Mouse (Mus musculus): ENCODE results near the gene Atmin. TPM values are rescaled to one million over a fixed set of nuclear protein-coding genes. Genes with fewer than 3 reads are reported as not detected.

Atmin gene
- polyA plus RNA-seq (2014; fragmentation: Nextera tagmentation; extraction: Ambion mirVana), result 26.2 and 28.3 TPM in 2 replicates

DNA sequence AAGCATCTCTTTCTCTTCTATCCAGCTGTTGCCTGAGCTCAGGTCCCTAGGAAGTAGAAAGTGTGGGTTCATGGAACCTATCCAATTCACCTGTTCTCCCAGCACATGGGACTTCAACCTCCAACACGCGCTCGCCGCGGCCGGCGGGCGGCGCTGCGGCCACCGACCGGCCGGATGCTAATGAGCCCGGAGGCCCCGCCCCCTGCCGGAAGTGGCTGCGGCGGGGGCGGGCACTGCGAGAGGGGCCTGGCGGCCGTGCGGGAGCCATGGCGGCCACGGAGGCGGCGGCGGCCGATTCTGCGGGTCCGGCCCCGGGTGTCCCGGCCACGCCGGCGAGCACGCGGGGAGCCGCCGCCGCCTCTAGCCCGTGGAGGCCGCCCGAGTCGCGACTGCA, at the start of gene Atmin:
Gene Atmin (plus strand): TSS at position 233 of the 394 bp plus-strand sequence.
- no peaks in the 10 kb centered on the region for H3K27me3 ChIP-seq (ENCODE audit: control insufficient read depth, insufficient read depth, low read length)
- H3K9ac ChIP-seq, result peak within 1 kb of the TSS; percentile 96
- no peaks in the 10 kb centered on the region for H3K9me3 ChIP-seq (ENCODE audit: control insufficient read depth, low read length)
- peak within 1 kb of the TSS; percentile 80 for H3K27ac ChIP-seq
- WGBS, result under 1% methylated on average over 46 of the region's 46 CpGs
- H3K36me3 ChIP-seq (replicated peaks; ENCODE audit: control insufficient read depth, insufficient read depth), result no peaks in the 10 kb centered on the region
- H3K4me1 ChIP-seq (replicated peaks; ENCODE audit: control insufficient read depth, insufficient read depth, low read length), result peaks cover 14% of the 10 kb centered on the region
- peak within 1 kb of the TSS; percentile 99 for H3K4me3 ChIP-seq (replicated peaks; ENCODE audit: low read length)
- H3K4me2 ChIP-seq (replicated peaks), result peak within 1 kb of the TSS; percentile 96
- DNase-seq (ENCODE audit: low spot score) (peak; percentile 93), ATAC-seq (ENCODE audit: low FRiP score) (peak; percentile 90)

DNA sequence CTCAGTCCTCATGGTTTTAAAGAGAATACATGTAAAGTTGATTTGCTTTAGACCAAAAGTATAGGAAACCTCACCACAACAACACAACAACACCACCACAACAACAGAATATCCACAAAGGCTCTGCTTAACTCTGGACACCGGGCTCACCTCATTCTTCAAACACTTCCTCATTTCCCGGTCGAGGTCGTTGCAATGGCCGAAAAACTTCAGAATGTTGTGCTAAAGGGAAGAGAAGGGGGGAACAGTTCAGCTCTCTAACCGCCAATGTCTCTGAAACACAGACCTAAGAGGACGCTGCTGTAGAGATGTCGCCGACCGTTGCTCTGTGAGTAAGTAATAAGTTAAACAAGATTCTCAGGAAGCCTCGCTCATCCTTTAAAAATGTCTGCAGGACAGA, 49.3 kb upstream of the Atmin start:
- no peak for DNase-seq (ENCODE audit: low spot score)

DNA sequence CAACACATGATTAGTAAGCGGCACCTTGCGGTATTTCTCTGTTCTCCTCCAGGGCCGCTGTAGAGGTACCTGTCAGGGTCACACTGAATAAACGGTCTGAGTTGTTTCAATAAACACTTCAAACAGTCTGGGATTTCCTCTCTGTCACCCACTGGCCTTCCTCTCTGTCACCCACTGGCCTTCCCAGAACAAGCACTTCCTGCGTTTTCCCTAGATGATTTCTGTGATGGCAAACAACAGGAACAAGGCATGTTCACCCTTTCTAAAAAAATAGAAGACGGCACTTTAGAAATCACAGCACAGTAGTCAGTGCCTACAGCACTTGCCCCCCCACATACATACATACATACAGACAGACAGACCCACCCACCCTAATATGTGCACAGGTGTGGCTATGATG, 47.7 kb upstream of the Atmin start:
- no peaks in the 10 kb centered on the region for H3K27me3 ChIP-seq (ENCODE audit: control insufficient read depth, insufficient read depth, low read length)
- 88% methylated on average over 6 of the region's 6 CpGs for WGBS
- no peak overlapping the region for H3K4me2 ChIP-seq (replicated peaks)
- H3K9ac ChIP-seq, result no peak overlapping the region
- H3K27ac ChIP-seq, result no peak overlapping the region
- no peak for ATAC-seq (ENCODE audit: low FRiP score)
- DNase-seq (ENCODE audit: low spot score), result no peak
- no peak overlapping the region for H3K4me3 ChIP-seq (replicated peaks; ENCODE audit: low read length)
- H3K36me3 ChIP-seq (replicated peaks; ENCODE audit: control insufficient read depth, insufficient read depth), result no peaks in the 10 kb centered on the region
- 0 out of 2 replicates have a peak, but pooled peaks cover 3% of the 10 kb centered on the region for H3K9me3 ChIP-seq (ENCODE audit: control insufficient read depth, low read length)
- H3K4me1 ChIP-seq (replicated peaks; ENCODE audit: control insufficient read depth, insufficient read depth, low read length), result no peaks in the 10 kb centered on the region

More for the DNA sequence above, 49.3 kb upstream of the Atmin start:
- Histone ChIP-seq H3K4me2 (replicated peaks) (no peak overlapping the region), H3K27me3 (ENCODE audit: control insufficient read depth, insufficient read depth, low read length) (no peaks in the 10 kb centered on the region), H3K9ac (no peak overlapping the region), H3K9me3 (ENCODE audit: control insufficient read depth, low read length) (0 out of 2 replicates have a peak, but pooled peaks cover 3% of the 10 kb centered on the region), H3K36me3 (replicated peaks; ENCODE audit: control insufficient read depth, insufficient read depth) (0 out of 2 replicates have a peak, but pooled peaks cover 6% of the 10 kb centered on the region), H3K4me1 (replicated peaks; ENCODE audit: control insufficient read depth, insufficient read depth, low read length) (no peaks in the 10 kb centered on the region), H3K4me3 (replicated peaks; ENCODE audit: low read length) (no peak overlapping the region), H3K27ac (no peak overlapping the region)
- WGBS, result 90% methylated on average over 11 of the region's 11 CpGs
- ATAC-seq (ENCODE audit: low FRiP score), result no peak

DNA sequence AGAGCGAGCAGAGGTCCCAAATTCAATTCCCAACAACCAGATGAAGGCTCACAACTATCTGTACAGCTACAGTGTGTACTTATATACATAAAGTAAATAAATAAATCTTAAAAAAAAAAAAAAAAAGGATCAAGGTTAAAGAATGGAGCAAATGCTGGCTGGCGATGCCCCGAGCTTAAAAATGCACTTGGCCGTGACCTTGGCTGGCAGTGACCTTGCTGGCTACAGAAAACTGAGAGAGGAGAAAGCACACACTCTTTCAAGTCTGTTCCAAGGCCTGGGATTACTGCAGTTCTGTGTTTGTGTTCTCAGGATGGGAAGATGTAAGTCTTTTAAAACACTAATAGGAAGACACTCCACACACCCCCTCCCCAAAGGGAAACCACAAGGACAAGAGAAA, 38.5 kb upstream of the Atmin start:
- Histone ChIP-seq H3K4me2 (replicated peaks) (no peak overlapping the region), H3K9me3 (ENCODE audit: control insufficient read depth, low read length) (no peaks in the 10 kb centered on the region), H3K9ac (no peak overlapping the region), H3K27me3 (ENCODE audit: control insufficient read depth, insufficient read depth, low read length) (no peaks in the 10 kb centered on the region), H3K4me1 (replicated peaks; ENCODE audit: control insufficient read depth, insufficient read depth, low read length) (no peaks in the 10 kb centered on the region), H3K36me3 (replicated peaks; ENCODE audit: control insufficient read depth, insufficient read depth) (0 out of 2 replicates have a peak, but pooled peaks cover 5% of the 10 kb centered on the region), H3K27ac (no peak overlapping the region), H3K4me3 (replicated peaks; ENCODE audit: low read length) (no peak overlapping the region)
- WGBS, result 92% methylated on average over 4 of the region's 4 CpGs
- DNase-seq (ENCODE audit: low spot score) (no peak), ATAC-seq (ENCODE audit: low FRiP score) (no peak)

DNA sequence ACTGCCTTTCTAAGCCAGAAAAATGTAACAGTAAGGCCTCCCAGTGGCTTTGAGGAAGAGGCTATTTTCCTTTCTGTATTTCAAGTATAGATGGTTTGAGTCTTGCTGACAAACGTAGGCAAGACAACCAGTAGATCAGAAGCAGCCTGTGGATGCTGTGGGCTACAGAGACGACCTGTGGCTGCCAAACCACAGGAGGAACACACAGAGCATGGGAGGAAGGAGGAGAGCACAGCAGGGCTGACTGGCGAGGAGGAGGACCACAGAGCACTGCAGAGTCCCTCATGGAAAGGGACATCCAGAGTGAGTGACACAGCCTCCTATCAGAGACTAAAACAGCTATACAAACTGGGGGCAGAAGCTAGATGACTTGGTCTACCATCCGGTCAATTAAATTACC, 37.9 kb upstream of the Atmin start:
- H3K27ac ChIP-seq, result no peak overlapping the region
- H3K36me3 ChIP-seq (replicated peaks; ENCODE audit: control insufficient read depth, insufficient read depth), result peaks cover 5% of the 10 kb centered on the region; the same call in 1 of the 2 replicates
- no peak overlapping the region for H3K9ac ChIP-seq
- H3K27me3 ChIP-seq (ENCODE audit: control insufficient read depth, insufficient read depth, low read length), result no peaks in the 10 kb centered on the region
- no peaks in the 10 kb centered on the region for H3K9me3 ChIP-seq (ENCODE audit: control insufficient read depth, low read length)
- ATAC-seq (ENCODE audit: low FRiP score) (no peak), DNase-seq (ENCODE audit: low spot score) (no peak)
- no peaks in the 10 kb centered on the region for H3K4me1 ChIP-seq (replicated peaks; ENCODE audit: control insufficient read depth, insufficient read depth, low read length)
- H3K4me2 ChIP-seq (replicated peaks), result no peak overlapping the region
- no peak overlapping the region for H3K4me3 ChIP-seq (replicated peaks; ENCODE audit: low read length)
- 86% methylated on average over 4 of the region's 4 CpGs for WGBS

DNA sequence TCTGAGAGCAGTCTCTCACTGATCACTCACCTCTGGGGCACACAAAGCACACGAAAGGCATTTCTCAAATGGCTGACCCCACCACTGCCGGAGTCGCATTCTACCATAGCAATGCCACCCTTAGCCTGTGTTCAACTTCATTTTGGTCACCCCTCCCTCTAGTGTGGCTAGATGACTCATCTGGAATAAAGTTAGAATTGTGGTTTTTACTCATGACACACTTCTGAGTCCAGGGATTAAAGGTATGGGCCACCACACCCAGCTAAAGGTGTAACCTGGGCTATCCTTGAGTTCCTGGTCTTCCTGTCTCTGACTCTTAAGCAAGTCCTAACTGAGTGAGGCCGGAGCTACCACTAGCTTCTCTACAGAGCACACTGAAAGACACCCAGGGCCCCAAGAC, 37.4 kb upstream of the Atmin start:
- Histone ChIP-seq H3K4me1 (replicated peaks; ENCODE audit: control insufficient read depth, insufficient read depth, low read length) (no peaks in the 10 kb centered on the region), H3K36me3 (replicated peaks; ENCODE audit: control insufficient read depth, insufficient read depth) (peaks cover 7% of the 10 kb centered on the region; the same call in 1 of the 2 replicates), H3K9ac (no peak overlapping the region), H3K9me3 (ENCODE audit: control insufficient read depth, low read length) (no peaks in the 10 kb centered on the region), H3K4me3 (replicated peaks; ENCODE audit: low read length) (no peak overlapping the region), H3K27me3 (ENCODE audit: control insufficient read depth, insufficient read depth, low read length) (no peaks in the 10 kb centered on the region), H3K4me2 (replicated peaks) (no peak overlapping the region), H3K27ac (no peak overlapping the region)
- WGBS, result 97% methylated on average over 4 of the region's 4 CpGs
- DNase-seq (ENCODE audit: low spot score), result no peak
- ATAC-seq (ENCODE audit: low FRiP score), result no peak

DNA sequence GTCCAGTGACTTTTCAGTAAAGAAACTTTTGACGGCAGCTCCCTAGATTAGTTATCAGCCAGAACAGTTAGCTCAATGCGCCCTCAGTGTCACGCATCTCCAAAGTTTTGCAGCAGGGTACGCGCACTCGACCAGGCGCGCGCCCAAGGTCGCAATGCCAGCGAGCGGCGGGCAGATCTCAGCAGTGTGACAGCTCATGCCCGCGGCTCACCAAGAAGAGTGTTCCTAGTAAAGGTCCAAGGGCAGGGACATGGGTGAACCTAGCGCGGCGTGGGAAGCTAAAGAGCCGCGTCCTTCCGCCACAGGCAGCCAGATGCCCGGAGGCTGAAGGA, 22.2 kb upstream of the Atmin start:
- H3K27ac ChIP-seq, result peak overlapping the region; percentile 66
- H3K27me3 ChIP-seq (ENCODE audit: control insufficient read depth, insufficient read depth, low read length), result no peaks in the 10 kb centered on the region
- 0 out of 2 replicates have a peak, but pooled peaks cover 8% of the 10 kb centered on the region for H3K4me1 ChIP-seq (replicated peaks; ENCODE audit: control insufficient read depth, insufficient read depth, low read length)
- no peaks in the 10 kb centered on the region for H3K9me3 ChIP-seq (ENCODE audit: control insufficient read depth, low read length)
- H3K4me2 ChIP-seq (replicated peaks), result peak overlapping the region; percentile 61
- WGBS, result under 1% methylated on average over 22 of the region's 22 CpGs
- ATAC-seq (ENCODE audit: low FRiP score) (peak; percentile 56), DNase-seq (ENCODE audit: low spot score) (no peak)
- H3K9ac ChIP-seq, result peak overlapping the region; percentile 64
- H3K36me3 ChIP-seq (replicated peaks; ENCODE audit: control insufficient read depth, insufficient read depth), result no peaks in the 10 kb centered on the region
- peak overlapping the region; percentile 58 for H3K4me3 ChIP-seq (replicated peaks; ENCODE audit: low read length)

DNA sequence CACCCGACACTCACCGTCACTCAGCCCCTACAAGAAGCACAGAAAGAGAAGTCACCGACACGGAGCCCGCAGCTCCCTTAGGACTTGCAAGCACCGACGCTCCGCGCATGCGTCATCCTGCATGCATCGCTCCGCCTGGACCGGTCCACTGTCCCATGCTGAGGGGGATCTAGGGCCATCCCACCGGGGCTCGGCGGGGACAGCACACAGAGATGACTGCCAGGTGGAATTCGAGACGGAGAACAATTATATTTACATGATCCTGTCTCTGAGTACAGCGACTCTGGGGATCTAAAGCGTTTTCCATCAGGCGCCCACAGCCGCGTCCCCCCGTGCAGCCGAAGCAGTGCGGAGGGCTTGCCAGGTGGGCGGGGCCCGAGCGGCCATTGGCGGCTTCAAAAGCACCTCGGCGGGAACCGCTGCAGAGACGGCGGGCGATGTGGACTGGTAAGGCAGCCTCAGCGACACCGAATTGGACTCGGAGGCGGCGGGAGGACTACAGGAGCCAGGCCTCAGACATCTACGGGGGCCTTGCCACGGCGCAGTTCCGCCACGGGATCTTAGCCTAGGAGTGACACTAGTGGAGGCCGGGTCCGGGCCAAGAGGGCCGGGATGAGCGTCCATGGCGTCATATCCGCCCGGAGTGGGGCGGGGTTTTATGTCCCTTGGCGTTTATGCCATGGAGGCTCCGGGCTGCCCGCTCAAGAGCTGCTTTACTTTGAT, 21.7 kb upstream of the Atmin start, which contains the start of the genes Cmc2 and Cenpn:
Gene Cmc2 (minus strand): TSS at position 119 of the 723 bp plus-strand sequence.
Gene Cenpn (plus strand): TSS at position 394 of the 723 bp plus-strand sequence.
- Histone ChIP-seq H3K9me3 (ENCODE audit: control insufficient read depth, low read length) (no peaks in the 10 kb centered on the region), H3K4me2 (replicated peaks) (peak within 1 kb of the TSS; percentile 61), H3K27me3 (ENCODE audit: control insufficient read depth, insufficient read depth, low read length) (no peaks in the 10 kb centered on the region), H3K9ac (peak within 1 kb of the TSS; percentile 64), H3K4me3 (replicated peaks; ENCODE audit: low read length) (peak within 1 kb of the TSS; percentile 58), H3K36me3 (replicated peaks; ENCODE audit: control insufficient read depth, insufficient read depth) (no peaks in the 10 kb centered on the region), H3K27ac (peak within 1 kb of the TSS; percentile 66), H3K4me1 (replicated peaks; ENCODE audit: control insufficient read depth, insufficient read depth, low read length) (0 out of 2 replicates have a peak, but pooled peaks cover 8% of the 10 kb centered on the region)
- 1% methylated on average over 57 of the region's 57 CpGs for WGBS
- DNase-seq (ENCODE audit: low spot score) (peak; percentile 96), ATAC-seq (ENCODE audit: low FRiP score) (peak; percentile 95)

DNA sequence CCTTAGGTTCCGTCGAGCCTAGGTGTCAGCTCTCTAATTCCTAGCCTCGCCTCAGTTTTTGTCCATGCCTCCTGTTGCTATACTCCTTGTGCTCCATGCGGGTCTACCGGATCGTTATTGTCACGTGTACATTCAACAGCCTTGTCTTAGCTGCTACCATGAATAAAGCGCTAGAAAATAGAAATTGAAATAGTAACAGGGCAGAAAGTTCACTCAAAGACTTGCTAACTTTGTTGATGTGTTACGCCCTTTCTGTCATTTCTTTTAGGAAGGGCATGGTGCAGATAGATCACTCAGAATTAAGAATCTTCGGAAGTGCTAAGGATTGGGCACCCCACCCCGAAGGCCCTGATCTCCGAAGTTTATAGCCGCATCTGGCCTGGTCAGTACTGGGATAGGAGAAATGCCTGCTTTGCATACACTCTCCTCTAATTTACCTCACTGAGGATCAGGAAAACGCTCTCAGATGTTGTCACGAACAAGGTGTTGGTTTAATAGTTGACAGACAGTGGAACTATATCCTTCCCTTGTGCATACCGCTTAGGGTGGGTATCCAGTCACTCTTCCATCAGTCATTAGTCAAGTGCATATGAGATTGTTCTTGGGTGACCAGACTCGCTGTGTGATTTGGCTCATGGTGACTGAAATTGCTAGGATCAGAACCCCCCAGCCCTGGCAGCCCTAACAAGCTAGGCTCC, 21.0 kb upstream of the Atmin start:
- H3K27ac ChIP-seq, result no peak overlapping the region
- no peaks in the 10 kb centered on the region for H3K9me3 ChIP-seq (ENCODE audit: control insufficient read depth, low read length)
- no peak for DNase-seq (ENCODE audit: low spot score)
- 0 out of 2 replicates have a peak, but pooled peaks cover 8% of the 10 kb centered on the region for H3K4me1 ChIP-seq (replicated peaks; ENCODE audit: control insufficient read depth, insufficient read depth, low read length)
- H3K4me3 ChIP-seq (replicated peaks; ENCODE audit: low read length), result peak overlapping the region; percentile 58
- H3K9ac ChIP-seq, result peak overlapping the region; percentile 64
- no peak for ATAC-seq (ENCODE audit: low FRiP score)
- no peaks in the 10 kb centered on the region for H3K27me3 ChIP-seq (ENCODE audit: control insufficient read depth, insufficient read depth, low read length)
- H3K4me2 ChIP-seq (replicated peaks), result peak overlapping the region; percentile 61
- WGBS, result 35% methylated on average over 17 of the region's 17 CpGs
- H3K36me3 ChIP-seq (replicated peaks; ENCODE audit: control insufficient read depth, insufficient read depth), result no peaks in the 10 kb centered on the region

All from hindbrain, embryonic 14.5 days (tissue).